Mouse (Mus musculus) layer of hippocampus, postnatal 25 days (tissue): ENCODE data around the gene Rusc2. TPM values are rescaled to one million over a fixed set of nuclear protein-coding genes. Genes with fewer than 3 reads are reported as not detected.

Experiments used
- DNase-seq, 2 experiments: peaks; one replicate each; pipeline ENCODE4 v3.0.0; 2022; ENCODE audit warnings: mixed read lengths in 2 of 2, low spot score in 1 of 2; ENCODE audit errors: extremely low spot score in 1 of 2
- total RNA-seq, 2 experiments: library from RNA; stranded (reverse); gene quantifications; 2 replicates each; pipeline ENCODE4 v1.2.3; 2021

The Rusc2 gene
- total RNA-seq: 100 to 1,000 TPM; 122 to 123 TPM

GRCm38 (mm10) chr4:43381408-43382154 is at the start of gene Rusc2:
Gene Rusc2 (plus strand): TSS chr4:43381979.
- DNase-seq: peak; percentile 91 to 96

GRCm38 (mm10) chr4:43334771-43335170 is 47.0 kb upstream of the Rusc2 start:
- DNase-seq: no peak

DNA sequence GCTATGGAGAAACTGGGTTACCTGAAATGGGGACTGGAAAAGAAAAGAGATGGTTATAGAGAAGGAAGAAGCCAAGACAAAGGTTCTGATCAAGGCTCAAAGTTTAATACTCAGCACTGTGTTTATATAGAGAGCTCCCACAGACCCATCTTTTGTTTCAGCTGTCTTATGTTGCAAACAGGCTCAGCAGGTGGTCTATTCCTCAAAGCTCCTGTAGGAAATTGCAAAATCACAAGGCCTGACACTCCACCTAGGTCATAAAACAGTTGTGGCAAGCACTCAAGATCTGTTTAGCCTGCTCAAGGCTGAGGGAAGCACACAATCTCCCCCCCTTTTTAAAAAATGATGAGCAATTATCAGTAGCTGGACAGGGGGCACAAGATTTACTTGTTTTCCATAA is 45.6 kb upstream of the Rusc2 start:
- no peak for DNase-seq

- no peak for DNase-seq
Measured at GRCm38 (mm10) chr4:43340096-43340804, 41.5 kb upstream of the Rusc2 start.

- no peak for DNase-seq
Measured at GRCm38 (mm10) chr4:43341276-43341891, 40.4 kb upstream of the Rusc2 start.

GRCm38 (mm10) chr4:43342443-43342842 is 39.3 kb upstream of the Rusc2 start:
- no peak for DNase-seq

DNA sequence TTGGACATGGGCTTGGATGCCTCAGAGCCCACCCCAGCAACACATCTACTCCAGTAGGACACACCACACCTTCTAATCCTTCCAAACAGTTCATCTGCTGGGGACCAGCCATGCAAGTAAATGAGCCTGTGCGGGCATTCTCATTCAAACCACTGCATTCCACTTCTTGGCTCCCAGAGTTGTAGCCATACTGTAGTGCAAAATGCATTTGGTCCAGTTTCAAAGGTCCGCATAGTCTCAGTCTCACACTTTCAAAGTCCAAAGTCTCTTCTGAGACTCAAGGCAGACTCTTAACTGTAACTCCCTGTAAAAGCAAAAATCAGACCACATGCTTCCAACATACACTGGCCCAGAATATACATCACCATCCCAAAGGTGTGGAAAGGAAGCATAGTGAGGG is 36.8 kb upstream of the Rusc2 start:
- DNase-seq: no peak

DNA sequence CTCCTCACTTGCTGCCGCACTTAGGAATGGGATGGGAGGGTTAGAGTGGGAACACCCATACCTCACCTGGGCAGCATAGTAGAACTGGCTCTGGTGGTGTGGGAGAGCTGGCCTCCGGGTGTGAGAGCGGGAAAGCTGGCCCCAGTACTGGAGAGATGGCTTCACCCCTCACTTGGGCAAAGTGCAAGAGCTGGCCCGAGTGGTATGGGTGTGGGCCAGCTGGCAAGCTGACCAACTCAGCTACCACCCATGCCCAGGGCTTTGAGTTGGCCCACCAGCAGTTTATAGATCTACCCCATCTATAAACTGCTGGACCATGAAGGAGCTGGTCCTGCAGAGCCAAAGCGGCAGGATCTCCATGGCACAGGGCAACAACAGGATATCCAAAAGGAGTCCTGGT is 32.6 kb upstream of the Rusc2 start:
- DNase-seq: no peak

DNA sequence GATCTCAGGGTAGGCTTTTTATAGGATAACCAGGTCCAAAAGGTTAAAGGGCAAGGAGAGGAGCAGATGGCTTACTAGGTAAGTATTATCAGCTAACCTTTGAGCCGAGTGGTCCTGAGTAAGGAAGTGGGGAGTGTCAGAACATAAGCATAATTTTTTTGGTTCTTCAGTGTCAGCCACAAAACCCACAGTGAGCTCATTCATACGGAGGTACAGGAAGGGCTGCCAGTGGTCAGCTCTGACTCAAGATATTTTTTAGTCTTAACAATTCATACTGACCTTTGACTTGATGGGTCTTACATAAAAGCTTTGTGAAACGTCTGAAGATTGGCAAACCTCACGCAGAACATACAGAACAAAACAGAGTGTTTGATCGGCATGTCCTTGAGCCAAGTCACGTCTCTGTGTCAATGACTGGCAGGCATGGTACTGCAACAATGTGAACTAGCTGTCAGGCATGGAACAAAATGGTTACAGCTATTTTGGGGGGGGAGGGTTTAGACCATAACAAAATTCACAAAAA is 31.7 kb upstream of the Rusc2 start:
- no peak for DNase-seq

DNA sequence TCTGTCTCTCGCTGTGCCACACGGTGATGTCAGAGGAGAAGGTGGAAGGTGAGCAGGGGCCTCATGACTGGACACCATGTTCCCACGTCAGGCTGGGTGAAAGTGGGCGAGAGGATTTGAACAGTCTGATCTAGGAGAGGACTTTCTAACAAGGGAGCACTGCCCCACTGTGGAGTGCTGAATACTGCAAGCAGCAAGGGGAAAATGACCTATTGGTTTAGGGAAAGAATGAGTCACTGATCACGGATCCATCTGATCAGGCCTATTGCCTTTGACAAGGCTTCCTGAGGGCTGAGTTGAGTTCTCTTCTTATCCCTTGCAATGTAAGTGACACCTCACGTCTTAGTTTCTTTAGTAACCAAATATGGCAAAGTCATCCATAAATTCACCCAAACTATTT is 28.1 kb upstream of the Rusc2 start:
- no peak for DNase-seq

DNA sequence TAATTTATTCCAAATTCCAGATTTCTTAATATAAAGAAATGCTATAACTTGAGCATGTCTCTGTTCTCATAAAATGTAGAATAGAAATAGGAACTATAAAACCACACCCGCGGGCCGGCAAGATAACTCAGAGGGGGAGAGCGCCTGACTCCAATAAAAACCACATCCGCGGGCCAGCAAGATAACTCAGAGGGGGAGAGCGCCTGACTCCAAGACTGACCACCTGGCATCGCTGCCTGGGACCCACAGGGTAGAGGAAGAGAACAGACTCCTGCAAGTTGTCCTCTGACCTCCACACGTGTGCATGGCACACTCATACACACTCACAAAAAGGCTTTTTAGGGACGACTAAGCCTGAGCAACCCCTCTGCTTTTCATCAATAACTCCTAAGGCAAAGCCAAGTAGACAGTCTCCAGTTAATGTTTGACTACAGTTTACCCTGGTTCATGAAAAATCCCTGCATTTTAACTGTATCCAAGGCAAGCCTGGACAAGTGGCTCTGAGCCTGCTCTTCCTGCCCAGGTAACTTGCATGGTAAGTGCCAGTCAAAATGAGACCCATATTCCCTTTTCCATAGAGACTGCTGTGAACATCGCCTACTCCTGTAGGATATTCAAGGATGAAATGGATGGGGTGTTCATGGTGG is 16.7 kb upstream of the Rusc2 start:
- DNase-seq: no peak

- DNase-seq: no peak
Measured at GRCm38 (mm10) chr4:43367295-43367694, 14.5 kb upstream of the Rusc2 start.

DNA sequence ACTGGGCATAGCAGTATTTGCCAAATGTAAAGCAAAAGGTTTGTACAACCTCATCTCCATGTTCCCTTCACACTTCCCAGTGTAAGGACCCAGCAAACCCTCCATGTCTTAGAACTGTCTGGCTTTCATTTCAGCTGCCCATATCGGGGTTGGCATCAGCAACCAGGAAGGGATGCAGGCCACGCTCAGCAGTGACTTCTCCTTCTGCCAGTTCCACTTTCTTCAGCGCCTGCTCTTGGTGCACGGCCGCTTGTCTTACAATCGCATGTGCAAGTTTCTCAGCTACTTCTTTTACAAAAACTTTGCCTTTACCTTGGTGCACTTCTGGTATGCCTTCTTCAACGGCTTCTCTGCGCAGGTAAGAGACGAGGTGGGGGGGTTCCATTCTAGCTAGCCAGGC is 14.0 kb upstream of the Rusc2 start:
- DNase-seq: no peak

DNA sequence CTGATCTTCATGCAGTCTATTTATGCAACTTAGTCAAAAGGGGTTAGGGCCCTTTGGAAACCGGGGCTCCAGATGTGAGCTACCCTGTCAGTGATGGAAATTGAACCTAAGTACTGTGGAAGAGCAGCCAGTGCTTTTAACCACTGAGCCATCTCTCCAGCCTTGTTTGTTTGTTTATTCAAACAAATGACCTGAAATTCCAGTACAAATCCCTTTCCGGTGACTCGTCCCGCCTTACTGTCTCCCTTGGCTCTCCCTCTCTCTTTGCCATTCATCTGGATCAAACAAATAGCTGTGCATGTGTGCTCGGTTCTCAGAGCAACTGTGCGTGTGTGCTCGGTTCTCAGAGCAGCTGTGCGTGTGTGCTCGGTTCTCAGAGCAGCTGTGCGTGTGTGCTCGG is 10.4 kb upstream of the Rusc2 start:
- no peak for DNase-seq

GRCm38 (mm10) chr4:43372155-43372554 is 9.6 kb upstream of the Rusc2 start:
- DNase-seq: no peak

- DNase-seq: no peak
Measured at GRCm38 (mm10) chr4:43374266-43374665, 7.5 kb upstream of the Rusc2 start.

GRCm38 (mm10) chr4:43379601-43380000 is 2.2 kb upstream of the Rusc2 start:
- no peak for DNase-seq

DNA sequence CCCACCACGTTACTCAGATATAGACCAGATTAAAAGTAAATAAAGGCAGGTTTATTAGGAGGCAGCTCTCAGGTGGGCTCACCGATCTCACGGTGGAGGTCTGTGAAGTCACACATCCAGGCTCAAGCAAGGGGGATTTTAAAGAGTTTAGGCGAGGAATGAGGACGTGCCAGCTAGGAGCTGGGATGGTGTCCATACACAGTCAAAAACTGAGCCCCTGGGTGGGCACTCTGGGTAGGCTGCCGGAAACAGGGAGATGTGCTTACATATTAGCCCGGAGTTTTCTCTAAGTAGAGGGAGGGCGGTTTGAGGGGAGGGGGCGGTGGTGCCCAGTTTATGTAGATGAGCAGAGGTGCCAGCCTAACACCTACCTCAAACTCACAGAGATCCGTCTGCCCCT is 828 bp upstream of the Rusc2 start:
- DNase-seq: no peak

DNA sequence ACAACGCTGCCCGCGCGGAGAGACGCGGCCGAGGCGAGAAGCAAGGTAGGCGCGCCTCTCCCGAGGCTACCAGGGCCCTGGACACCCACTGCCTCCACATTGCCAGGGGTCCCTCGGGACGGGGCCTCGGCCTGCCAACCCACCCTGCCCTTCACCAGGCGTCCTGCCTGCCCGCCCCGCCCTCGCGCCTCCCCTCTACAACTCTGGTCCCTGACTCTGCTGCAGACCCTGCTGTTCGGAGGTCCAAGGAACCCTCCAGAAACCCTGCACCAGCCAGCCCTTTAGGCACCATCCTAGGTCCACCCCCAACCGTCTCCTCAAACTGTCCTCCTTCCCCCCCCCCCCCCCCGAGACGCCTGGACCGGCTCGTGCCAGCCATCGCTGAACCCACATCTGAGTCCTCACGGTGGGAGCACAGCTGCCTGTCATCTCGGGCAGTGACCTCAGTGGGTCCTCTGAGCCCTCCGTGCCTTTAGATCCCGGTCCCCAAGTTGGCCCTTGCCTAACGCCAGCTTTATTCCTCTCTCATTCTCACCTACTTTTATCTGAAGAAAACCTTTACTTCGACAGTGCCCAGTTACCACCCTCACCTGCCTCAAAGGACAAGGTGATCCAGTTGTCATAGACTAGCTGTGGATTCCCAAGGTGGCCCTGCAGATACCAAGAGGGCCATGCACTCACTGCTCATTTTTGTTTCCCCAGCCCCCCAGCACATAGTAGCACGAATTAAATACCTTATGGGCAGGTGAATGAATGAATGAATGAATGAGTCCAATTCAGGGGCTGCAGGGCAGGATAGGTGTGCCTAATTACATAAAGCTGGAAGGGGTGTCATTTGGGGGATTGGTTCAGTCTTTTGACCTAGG is 609 bp downstream of the Rusc2 start:
- DNase-seq: no peak
